Mouse (Mus musculus): ENCODE data around the gene Tmem237. TPM values are rescaled to one million over a fixed set of nuclear protein-coding genes. Genes with fewer than 3 reads are reported as not detected.

Gene Tmem237
- polyA plus RNA-seq, 1 experiment, result 10.3 TPM

DNA sequence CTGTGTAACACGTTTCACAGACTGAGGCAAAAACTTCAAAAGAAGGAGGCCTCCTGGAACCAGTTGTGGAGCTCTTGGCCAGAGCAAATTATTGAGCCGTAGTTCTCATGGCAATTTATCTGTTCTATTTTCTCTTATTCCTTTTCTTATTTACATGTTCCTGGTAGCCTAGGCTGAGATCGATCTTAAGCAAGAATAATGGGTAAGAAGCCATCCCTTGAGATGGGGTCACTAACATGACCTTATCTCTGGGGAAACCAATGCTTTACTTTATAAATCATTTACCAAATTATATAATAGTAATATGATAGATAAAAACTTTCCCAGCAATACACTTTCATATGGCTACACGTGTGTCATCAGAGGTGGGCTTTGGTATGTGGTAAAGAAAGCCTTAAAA lies 32.1 kb upstream of the Tmem237 start:
- H3K27me3 ChIP-seq (replicated peaks; ENCODE audit: control insufficient read depth, insufficient read depth, low read length), result no peaks in the 10 kb centered on the region
- peak; percentile 27 for DNase-seq
- peak overlapping the region; percentile 86 for H3K27ac ChIP-seq (ENCODE audit: insufficient read depth, low read depth, low read length)
- 48% methylated on average over 4 of the region's 4 CpGs for WGBS
- peaks cover 11% of the 10 kb centered on the region; the same call in 1 of the 2 replicates for H3K4me1 ChIP-seq (ENCODE audit: control insufficient read depth, insufficient read depth, low read length)
- no peaks in the 10 kb centered on the region for H3K36me3 ChIP-seq (ENCODE audit: control insufficient read depth, insufficient read depth, low read length)
- TF ChIP-seq CTCF (conservative IDR thresholded peaks at IDR 0.05; ENCODE audit: insufficient read depth, insufficient read length, low read depth, low read length) (no peak), POLR2A (IDR thresholded peaks at IDR 0.05; ENCODE audit: low read depth, low read length) (no peak)
- no peak overlapping the region for H3K4me3 ChIP-seq (ENCODE audit: insufficient read depth, low read depth, low read length)

DNA sequence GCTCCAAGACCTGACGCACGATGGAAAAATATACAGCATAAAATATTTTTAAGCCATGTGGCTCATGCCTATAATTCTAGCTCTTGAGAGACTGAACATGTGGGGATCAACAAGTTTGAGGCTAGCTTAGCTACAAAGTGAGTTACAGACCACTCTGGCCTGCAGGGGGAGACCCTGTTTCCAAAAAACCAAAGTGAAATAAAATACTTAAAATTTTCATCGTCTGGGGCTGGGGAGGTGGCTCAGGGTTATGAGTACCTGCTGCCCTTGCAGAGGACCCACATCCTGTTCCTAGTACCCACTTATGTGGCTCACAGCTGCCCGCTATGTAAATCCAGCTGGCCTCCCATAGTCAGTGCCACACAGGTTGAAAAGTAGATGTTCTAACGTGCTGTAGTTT lies 30.3 kb upstream of the Tmem237 start:
- TF ChIP-seq CTCF (conservative IDR thresholded peaks at IDR 0.05; ENCODE audit: insufficient read depth, insufficient read length, low read depth, low read length), result no peak
- no peak for TF ChIP-seq POLR2A (IDR thresholded peaks at IDR 0.05; ENCODE audit: low read depth, low read length)
- no peak for DNase-seq
- H3K36me3 ChIP-seq (ENCODE audit: control insufficient read depth, insufficient read depth, low read length), result no peaks in the 10 kb centered on the region
- peaks cover 8% of the 10 kb centered on the region; the same call in 1 of the 2 replicates for H3K4me1 ChIP-seq (ENCODE audit: control insufficient read depth, insufficient read depth, low read length)
- H3K4me3 ChIP-seq (ENCODE audit: insufficient read depth, low read depth, low read length), result no peak overlapping the region
- no peak overlapping the region for H3K27ac ChIP-seq (ENCODE audit: insufficient read depth, low read depth, low read length)
- H3K27me3 ChIP-seq (replicated peaks; ENCODE audit: control insufficient read depth, insufficient read depth, low read length), result no peaks in the 10 kb centered on the region
- 79% methylated on average over 5 of the region's 5 CpGs for WGBS

DNA sequence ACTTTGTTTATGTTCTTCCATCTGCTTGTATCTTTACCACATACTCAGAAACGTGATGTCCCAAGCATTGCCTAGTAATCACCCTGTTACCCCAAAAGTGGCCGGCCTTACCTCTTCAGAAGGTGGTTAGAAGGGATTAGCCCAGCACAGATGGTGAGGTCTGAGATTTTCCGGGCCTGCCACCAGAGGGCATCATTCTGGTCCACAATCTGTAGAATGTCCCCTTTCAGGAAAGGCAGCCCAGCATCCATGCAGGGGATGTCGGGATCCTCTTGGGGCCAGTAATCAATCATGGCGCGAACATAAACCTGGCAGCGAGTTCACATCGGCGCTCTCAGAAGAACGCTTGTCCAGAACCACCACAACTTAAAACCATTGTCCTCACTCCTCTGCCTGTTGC lies 24.3 kb upstream of the Tmem237 start:
- Histone ChIP-seq H3K4me3 (ENCODE audit: insufficient read depth, low read depth, low read length) (no peak overlapping the region), H3K4me1 (ENCODE audit: control insufficient read depth, insufficient read depth, low read length) (no peaks in the 10 kb centered on the region), H3K27me3 (replicated peaks; ENCODE audit: control insufficient read depth, insufficient read depth, low read length) (no peaks in the 10 kb centered on the region), H3K36me3 (ENCODE audit: control insufficient read depth, insufficient read depth, low read length) (no peaks in the 10 kb centered on the region), H3K27ac (ENCODE audit: insufficient read depth, low read depth, low read length) (no peak overlapping the region)
- DNase-seq, result peak; percentile 66
- WGBS, result 70% methylated on average over 10 of the region's 10 CpGs
- peak; percentile 76 for TF ChIP-seq CTCF (conservative IDR thresholded peaks at IDR 0.05; ENCODE audit: insufficient read depth, insufficient read length, low read depth, low read length)
- no peak for TF ChIP-seq POLR2A (IDR thresholded peaks at IDR 0.05; ENCODE audit: low read depth, low read length)

DNA sequence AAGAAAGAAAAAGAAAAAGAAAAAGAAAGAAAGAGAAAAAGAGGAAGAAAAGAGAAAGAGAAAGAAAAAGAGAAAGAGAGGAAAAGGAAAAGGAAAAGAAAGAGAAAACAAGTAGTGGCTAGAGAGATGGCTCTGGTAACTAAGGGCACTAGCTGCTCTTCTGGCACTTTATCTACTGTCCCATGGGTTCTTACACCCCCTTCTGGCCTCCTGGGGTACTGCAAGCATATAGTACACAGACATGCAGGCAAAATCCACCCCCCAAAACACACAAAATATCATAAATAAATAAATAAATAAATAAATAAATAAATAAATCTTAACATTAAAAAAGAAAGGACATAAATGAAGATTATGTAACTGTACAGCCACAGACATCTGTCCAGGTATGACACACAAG lies 22.6 kb upstream of the Tmem237 start:
- TF ChIP-seq POLR2A (IDR thresholded peaks at IDR 0.05; ENCODE audit: low read depth, low read length), result no peak
- TF ChIP-seq CTCF (conservative IDR thresholded peaks at IDR 0.05; ENCODE audit: insufficient read depth, insufficient read length, low read depth, low read length), result peak; percentile 76
- no peaks in the 10 kb centered on the region for H3K4me1 ChIP-seq (ENCODE audit: control insufficient read depth, insufficient read depth, low read length)
- H3K27me3 ChIP-seq (replicated peaks; ENCODE audit: control insufficient read depth, insufficient read depth, low read length), result no peaks in the 10 kb centered on the region
- no peaks in the 10 kb centered on the region for H3K36me3 ChIP-seq (ENCODE audit: control insufficient read depth, insufficient read depth, low read length)
- no peak overlapping the region for H3K27ac ChIP-seq (ENCODE audit: insufficient read depth, low read depth, low read length)
- DNase-seq, result peak; percentile 82
- no peak overlapping the region for H3K4me3 ChIP-seq (ENCODE audit: insufficient read depth, low read depth, low read length)

DNA sequence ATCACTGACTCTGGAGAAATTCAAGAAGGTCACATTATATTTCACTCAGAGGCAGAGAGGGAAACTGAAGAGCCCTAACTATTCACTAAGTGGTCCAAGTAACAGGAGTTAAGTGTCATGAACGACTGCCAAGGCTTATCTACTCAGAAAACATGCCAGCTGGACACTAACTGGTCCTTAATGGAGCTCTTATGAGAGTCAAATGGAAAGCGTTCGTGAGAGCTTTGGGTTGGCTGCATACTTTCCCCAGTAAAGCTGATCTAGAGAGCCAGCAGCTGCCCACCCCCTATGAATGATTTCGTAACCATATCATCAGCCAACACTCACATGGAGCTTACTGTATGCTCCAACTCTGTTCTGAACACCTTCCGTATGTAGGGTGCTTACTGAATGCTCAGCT lies 14.2 kb upstream of the Tmem237 start:
- no peaks in the 10 kb centered on the region for H3K36me3 ChIP-seq (ENCODE audit: control insufficient read depth, insufficient read depth, low read length)
- no peaks in the 10 kb centered on the region for H3K27me3 ChIP-seq (replicated peaks; ENCODE audit: control insufficient read depth, insufficient read depth, low read length)
- 73% methylated on average over 5 of the region's 5 CpGs for WGBS
- H3K4me3 ChIP-seq (ENCODE audit: insufficient read depth, low read depth, low read length), result no peak overlapping the region
- no peak overlapping the region for H3K27ac ChIP-seq (ENCODE audit: insufficient read depth, low read depth, low read length)
- DNase-seq, result no peak
- TF ChIP-seq CTCF (conservative IDR thresholded peaks at IDR 0.05; ENCODE audit: insufficient read depth, insufficient read length, low read depth, low read length) (no peak), POLR2A (IDR thresholded peaks at IDR 0.05; ENCODE audit: low read depth, low read length) (no peak)
- H3K4me1 ChIP-seq (ENCODE audit: control insufficient read depth, insufficient read depth, low read length), result no peaks in the 10 kb centered on the region

DNA sequence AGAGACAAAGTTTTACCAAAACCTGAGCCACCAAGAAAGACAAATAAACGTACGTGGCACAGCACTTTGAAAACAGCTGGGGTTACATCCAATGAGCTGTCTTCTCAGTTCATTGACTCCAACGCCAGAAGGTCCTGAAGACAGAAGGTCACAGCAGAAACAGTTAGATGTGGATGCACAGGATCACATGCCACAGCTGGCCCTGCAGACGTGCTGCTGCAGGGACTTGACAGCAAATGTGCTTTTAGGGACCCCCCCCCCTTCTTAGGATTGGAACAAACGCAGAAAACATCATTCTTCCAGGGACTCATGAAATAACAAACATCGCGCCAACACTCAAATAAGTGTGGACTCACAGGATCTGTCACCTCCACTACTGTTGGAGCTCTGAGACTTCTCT lies 8.7 kb upstream of the Tmem237 start:
- no peak overlapping the region for H3K4me3 ChIP-seq (ENCODE audit: insufficient read depth, low read depth, low read length)
- no peak for DNase-seq
- 49% methylated on average over 7 of the region's 7 CpGs for WGBS
- H3K36me3 ChIP-seq (ENCODE audit: control insufficient read depth, insufficient read depth, low read length), result no peaks in the 10 kb centered on the region
- no peaks in the 10 kb centered on the region for H3K4me1 ChIP-seq (ENCODE audit: control insufficient read depth, insufficient read depth, low read length)
- TF ChIP-seq CTCF (conservative IDR thresholded peaks at IDR 0.05; ENCODE audit: insufficient read depth, insufficient read length, low read depth, low read length) (no peak), POLR2A (IDR thresholded peaks at IDR 0.05; ENCODE audit: low read depth, low read length) (no peak)
- no peak overlapping the region for H3K27ac ChIP-seq (ENCODE audit: insufficient read depth, low read depth, low read length)
- H3K27me3 ChIP-seq (replicated peaks; ENCODE audit: control insufficient read depth, insufficient read depth, low read length), result no peaks in the 10 kb centered on the region

DNA sequence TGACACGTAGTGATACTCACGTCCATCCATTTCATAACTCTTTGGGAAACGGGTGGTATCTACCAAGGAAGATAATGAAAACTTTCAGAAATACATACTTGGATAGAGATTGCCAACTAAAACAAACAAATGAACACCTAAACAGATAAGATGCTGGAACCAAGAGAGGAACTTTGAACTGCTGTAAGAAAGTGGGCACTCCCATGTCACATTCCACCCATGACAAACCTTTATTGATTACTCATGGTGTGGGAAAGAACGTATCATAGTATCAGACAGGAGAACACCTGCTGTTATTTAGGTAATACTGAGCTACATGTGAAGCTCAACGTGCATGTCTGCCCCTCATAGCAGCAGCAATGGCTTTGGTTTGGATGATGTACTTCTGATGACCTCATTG lies 5.3 kb upstream of the Tmem237 start:
- Histone ChIP-seq H3K27ac (ENCODE audit: insufficient read depth, low read depth, low read length) (no peak overlapping the region), H3K36me3 (ENCODE audit: control insufficient read depth, insufficient read depth, low read length) (no peaks in the 10 kb centered on the region), H3K27me3 (replicated peaks; ENCODE audit: control insufficient read depth, insufficient read depth, low read length) (no peaks in the 10 kb centered on the region), H3K4me3 (ENCODE audit: insufficient read depth, low read depth, low read length) (no peak overlapping the region), H3K4me1 (ENCODE audit: control insufficient read depth, insufficient read depth, low read length) (no peaks in the 10 kb centered on the region)
- WGBS, result 81% methylated on average over 5 of the region's 5 CpGs
- DNase-seq, result no peak
- no peak for TF ChIP-seq POLR2A (IDR thresholded peaks at IDR 0.05; ENCODE audit: low read depth, low read length)
- TF ChIP-seq CTCF (conservative IDR thresholded peaks at IDR 0.05; ENCODE audit: insufficient read depth, insufficient read length, low read depth, low read length), result no peak

DNA sequence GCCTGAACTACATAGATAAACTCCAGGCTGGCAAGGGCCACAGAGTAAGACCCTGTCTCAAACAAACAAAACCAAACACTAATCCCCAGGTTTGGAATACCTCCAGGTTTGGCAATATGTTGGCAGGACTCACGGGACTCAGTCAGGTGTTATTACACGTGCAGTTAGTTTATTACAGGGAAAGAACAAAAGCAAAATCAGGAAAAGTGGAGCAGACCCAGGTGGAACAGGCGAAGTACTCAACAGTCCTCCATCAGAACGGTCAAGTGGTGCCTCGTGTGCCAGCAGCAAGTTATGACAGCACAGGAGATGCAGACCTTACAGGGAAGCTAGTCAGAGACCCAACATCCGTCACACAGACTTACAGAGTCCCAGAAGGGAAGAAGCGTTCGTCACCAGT lies 9.7 kb downstream of the Tmem237 start:
- TF ChIP-seq CTCF (conservative IDR thresholded peaks at IDR 0.05; ENCODE audit: insufficient read depth, insufficient read length, low read depth, low read length) (0 out of 2 replicates have a peak, but pooled peaks have one; percentile 9), POLR2A (IDR thresholded peaks at IDR 0.05; ENCODE audit: low read depth, low read length) (no peak)
- 66% methylated on average over 8 of the region's 8 CpGs for WGBS

More for the DNA sequence above, 9.7 kb downstream of the Tmem237 start:
- H3K27ac ChIP-seq (ENCODE audit: insufficient read depth, low read depth, low read length), result no peak overlapping the region
- DNase-seq, result peak; percentile 68
- peaks cover 7% of the 10 kb centered on the region; the same call in 1 of the 2 replicates for H3K4me1 ChIP-seq (ENCODE audit: control insufficient read depth, insufficient read depth, low read length)
- H3K4me3 ChIP-seq (ENCODE audit: insufficient read depth, low read depth, low read length), result no peak overlapping the region
- peaks cover 3% of the 10 kb centered on the region; the same call in 1 of the 2 replicates for H3K36me3 ChIP-seq (ENCODE audit: control insufficient read depth, insufficient read depth, low read length)
- H3K27me3 ChIP-seq (replicated peaks; ENCODE audit: control insufficient read depth, insufficient read depth, low read length), result no peaks in the 10 kb centered on the region

Measured in kidney, adult 2 months (tissue).